In genomic region chr5:107110880-107111520, GRCm38 (mm10) we compare ENCODE assay signal across 9 mouse cellular contexts.
DNase-seq lines count a peak whose midpoint lies in the region; ATAC-seq and TF ChIP-seq lines count a peak whose summit lies in the region.
"Had no signal": no experiment of that assay in that cellular context is flagged by ENCODE, and none has a peak within 500 bp of the region (broad histone marks: within the 10 kb centered on the region; RNA-seq: fewer than 3 reads in every experiment).

No protein-coding gene starts in this region.

- peak overlapping the region; percentile 68 for H3K27ac ChIP-seq in heart, embryonic 11.5 days (ENCODE audit: low read depth, low read length)
- peak overlapping the region; percentile 66 for H3K27ac ChIP-seq in brown adipose tissue, adult 24 weeks (replicated peaks; ENCODE audit: low read depth, low read length)
- H3K27ac ChIP-seq in embryonic fibroblast, embryonic 13.5 days (ENCODE audit: insufficient read depth, low read length): peak overlapping the region; percentile 76
- H3K27ac ChIP-seq in limb, embryonic 11.5 days (replicated peaks; ENCODE audit: low read depth, low read length): peak overlapping the region; percentile 93
- peak overlapping the region; percentile 44; the same call in 1 of the 2 replicates for H3K27ac ChIP-seq in neural tube, embryonic 11.5 days (ENCODE audit: low read depth, low read length)

- 0 out of 2 replicates have a peak, but pooled peaks have one; percentile 54 for ATAC-seq in heart, embryonic 11.5 days (replicated peaks; ENCODE audit: insufficient number of reproducible peaks, low FRiP score, low TSS enrichment)
- ATAC-seq in limb, embryonic 11.5 days (ENCODE audit: insufficient number of reproducible peaks, low FRiP score, low TSS enrichment, low read depth): peak; percentile 85
- no peak for ATAC-seq in neural tube, embryonic 11.5 days (ENCODE audit: insufficient read depth, low FRiP score, low TSS enrichment)

- no peak for TF ChIP-seq CTCF in embryonic fibroblast, embryonic 13.5 days (IDR thresholded peaks at IDR 0.05; ENCODE audit: borderline replicate concordance, insufficient read depth, low read length)

- peaks cover 22% of the 10 kb centered on the region for H3K4me1 ChIP-seq in heart, embryonic 11.5 days (ENCODE audit: control insufficient read depth, insufficient read depth, low read length)
- peaks cover 21% of the 10 kb centered on the region for H3K4me1 ChIP-seq in brown adipose tissue, adult 24 weeks (ENCODE audit: control insufficient read depth, insufficient read depth, insufficient read length, low read length)
- peaks cover 13% of the 10 kb centered on the region for H3K4me1 ChIP-seq in embryonic fibroblast, embryonic 13.5 days (ENCODE audit: control insufficient read depth, insufficient read depth, low read length)
- H3K4me1 ChIP-seq in limb, embryonic 11.5 days (ENCODE audit: control insufficient read depth, insufficient read depth, low read length): peaks cover 36% of the 10 kb centered on the region
- H3K4me1 ChIP-seq in neural tube, embryonic 11.5 days (ENCODE audit: control insufficient read depth, insufficient read depth, low read length): peaks cover 18% of the 10 kb centered on the region

- DNase-seq in heart, postnatal 25 days (ENCODE audit: low spot score): no peak
- peak; percentile 87 for DNase-seq in limb, embryonic 11.5 days (ENCODE audit: low spot score)
- peak; percentile 53 for DNase-seq in neural tube, embryonic 11.5 days (ENCODE audit: low spot score)
- no peak for DNase-seq in adrenal gland, postnatal 4 days (ENCODE audit: low spot score in 2 of 2)
- DNase-seq in MN1 (ENCODE audit: low spot score): no peak

- no peaks in the 10 kb centered on the region for H3K36me3 ChIP-seq in heart, embryonic 11.5 days (ENCODE audit: control insufficient read depth, insufficient read depth, low read length)
- no peaks in the 10 kb centered on the region for H3K36me3 ChIP-seq in limb, embryonic 11.5 days (ENCODE audit: control insufficient read depth, insufficient read depth, low read length)
- no peaks in the 10 kb centered on the region for H3K36me3 ChIP-seq in neural tube, embryonic 11.5 days (ENCODE audit: control insufficient read depth, insufficient read depth, low read length)

- no peak for TF ChIP-seq POLR2A in embryonic fibroblast, embryonic 13.5 days (IDR thresholded peaks at IDR 0.05; ENCODE audit: low read depth, low read length)

- WGBS in heart, embryonic 11.5 days (ENCODE audit: insufficient replicate concordance): 21% methylated on average over 7 of the region's 7 CpGs
- WGBS in limb, embryonic 11.5 days: 10% methylated on average over 7 of the region's 7 CpGs
- 22% methylated on average over 7 of the region's 7 CpGs for WGBS in neural tube, embryonic 11.5 days

- no peak overlapping the region; the same call in 1 of the 2 replicates for H3K9ac ChIP-seq in heart, embryonic 11.5 days (ENCODE audit: low read depth, low read length)
- no peak overlapping the region for H3K9ac ChIP-seq in limb, embryonic 11.5 days (ENCODE audit: low read length)
- no peak overlapping the region for H3K9ac ChIP-seq in neural tube, embryonic 11.5 days (ENCODE audit: low read length)

- no peak overlapping the region for H3K4me2 ChIP-seq in heart, embryonic 11.5 days
- H3K4me2 ChIP-seq in limb, embryonic 11.5 days (ENCODE audit: low read depth, severe bottlenecking): peak overlapping the region; percentile 22; the same call in 1 of the 2 replicates
- no peak overlapping the region for H3K4me2 ChIP-seq in neural tube, embryonic 11.5 days (ENCODE audit: low read depth)

- no peaks in the 10 kb centered on the region for H3K9me3 ChIP-seq in heart, embryonic 11.5 days (replicated peaks; ENCODE audit: control insufficient read depth, low read length)
- H3K9me3 ChIP-seq in limb, embryonic 11.5 days (ENCODE audit: control insufficient read depth, low read length): no peaks in the 10 kb centered on the region
- no peaks in the 10 kb centered on the region for H3K9me3 ChIP-seq in neural tube, embryonic 11.5 days (ENCODE audit: control insufficient read depth, low read length)

- H3K4me3 ChIP-seq in heart, embryonic 11.5 days (ENCODE audit: low read depth, low read length): no peak overlapping the region
- no peak overlapping the region for H3K4me3 ChIP-seq in brown adipose tissue, adult 24 weeks (ENCODE audit: insufficient read depth, low read depth, low read length)
- no peak overlapping the region for H3K4me3 ChIP-seq in embryonic fibroblast, embryonic 13.5 days (ENCODE audit: insufficient read depth, low read length)
- H3K4me3 ChIP-seq in limb, embryonic 11.5 days (ENCODE audit: low read depth, low read length): no peak overlapping the region
- no peak overlapping the region for H3K4me3 ChIP-seq in neural tube, embryonic 11.5 days (ENCODE audit: low read depth, low read length)

- intact Hi-C loops in heart, postnatal 25 days (cut with DNase I): no loop called here

- H3K27me3 ChIP-seq in heart, embryonic 11.5 days (ENCODE audit: control insufficient read depth, insufficient read depth, low read length): no peaks in the 10 kb centered on the region
- no peaks in the 10 kb centered on the region for H3K27me3 ChIP-seq in limb, embryonic 11.5 days (ENCODE audit: control insufficient read depth, insufficient read depth, low read length)
- H3K27me3 ChIP-seq in neural tube, embryonic 11.5 days (ENCODE audit: control insufficient read depth, insufficient read depth, low read length): no peaks in the 10 kb centered on the region
- H3K27me3 ChIP-seq: Patski had no signal

Comparison
In these comparisons a context has a peak if more than half of its experiments do, and no peak if none do; other contexts are left out.
1. DNase-seq: peak in limb, embryonic 11.5 days (single experiment) and neural tube, embryonic 11.5 days (single experiment); none in heart, postnatal 25 days (single experiment), adrenal gland, postnatal 4 days (0 of 2) and MN1 (single experiment).
2. Peak in every context shown above with its lines, with median percentiles within 50 percentile points of each other: H3K27ac ChIP-seq.